Mouse (Mus musculus): ENCODE data around the gene Ifna5.
A peak's percentile ranks its signal among the peaks of the same experiment; 100 is the strongest.
"Not testable (repeated sequence)": the region's sequence is repeated elsewhere in the genome, so short reads cannot be mapped to it uniquely, and the experiment has no call there.

The Ifna5 gene

DNA sequence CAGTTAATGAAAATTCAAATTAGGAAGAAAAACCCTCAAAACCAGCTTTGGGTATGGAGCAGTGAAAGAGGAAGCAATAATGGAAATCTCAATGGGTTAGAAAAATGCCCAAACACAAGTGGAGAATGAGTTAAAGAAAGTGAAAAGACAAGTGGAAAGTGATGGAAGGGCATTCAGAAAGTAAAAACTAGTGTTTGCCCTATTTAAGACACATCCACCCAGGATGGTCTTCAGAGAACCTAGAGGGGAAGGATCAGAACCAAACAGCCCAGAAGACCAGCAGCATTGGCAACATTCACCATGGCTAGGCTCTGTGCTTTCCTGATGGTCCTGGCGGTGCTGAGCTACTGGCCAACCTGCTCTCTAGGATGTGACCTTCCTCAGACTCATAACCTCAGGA, at the start of gene Ifna5:
TSS of gene Ifna5 (plus strand) at position 301 of the 400 bp plus-strand sequence.
- not testable (repeated sequence) for DNase-seq (ENCODE audit: inconsistent ontology term)

DNA sequence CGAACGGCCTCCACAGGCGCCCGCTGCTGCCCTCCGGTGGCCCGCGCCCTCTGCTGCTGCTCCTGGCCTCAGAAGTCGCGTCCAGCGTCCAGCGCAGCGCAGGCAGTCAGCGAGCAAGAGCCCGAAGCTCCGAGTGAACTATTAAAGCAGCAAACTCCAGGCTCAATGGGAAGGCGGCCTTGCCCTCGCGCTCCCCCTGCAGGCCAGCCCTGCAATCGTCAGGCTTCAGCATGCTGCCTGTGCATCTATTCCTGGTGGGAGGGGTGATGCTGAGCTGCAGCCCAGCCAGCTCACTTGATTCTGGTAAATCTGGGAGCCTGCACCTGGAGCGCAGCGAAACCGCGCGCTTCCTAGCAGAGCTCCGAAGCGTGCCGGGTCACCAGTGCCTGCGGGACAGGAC, 46.9 kb upstream of the Ifna5 start, which contains the start of gene Gm13277:
TSS of gene Gm13277 (plus strand) at position 231 of the 400 bp plus-strand sequence.
- DNase-seq (ENCODE audit: inconsistent ontology term): not testable (repeated sequence)

DNA sequence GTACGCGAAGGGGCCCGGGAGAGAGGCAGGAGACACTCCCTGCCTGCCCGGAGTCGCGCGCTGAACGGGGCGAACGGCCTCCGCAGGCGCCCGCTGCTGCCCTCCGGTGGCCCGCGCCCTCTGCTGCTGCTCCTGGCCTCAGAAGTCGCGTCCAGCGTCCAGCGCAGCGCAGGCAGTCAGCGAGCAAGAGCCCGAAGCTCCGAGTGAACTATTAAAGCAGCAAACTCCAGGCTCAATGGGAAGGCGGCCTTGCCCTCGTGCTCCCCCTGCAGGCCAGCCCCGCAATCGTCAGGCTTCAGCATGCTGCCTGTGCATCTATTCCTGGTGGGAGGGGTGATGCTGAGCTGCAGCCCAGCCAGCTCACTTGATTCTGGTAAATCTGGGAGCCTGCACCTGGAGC, 44.1 kb upstream of the Ifna5 start, which contains the start of gene Gm13278:
TSS of gene Gm13278 (plus strand) at position 301 of the 400 bp plus-strand sequence.
- not testable (repeated sequence) for DNase-seq (ENCODE audit: inconsistent ontology term)

- not testable (repeated sequence) for DNase-seq (ENCODE audit: inconsistent ontology term)
Observed at GRCm38 (mm10) chr4:88793936-88794675, 41.2 kb upstream of the Ifna5 start, which contains the start of gene Gm13275. Gene Gm13275 (plus strand): TSS chr4:88794487.

- not testable (repeated sequence) for DNase-seq (ENCODE audit: inconsistent ontology term)
Observed at GRCm38 (mm10) chr4:88797097-88797496, 38.2 kb upstream of the Ifna5 start, which contains the start of gene Gm13279. Gene Gm13279 (plus strand): TSS chr4:88797397.

- not testable (repeated sequence) for DNase-seq (ENCODE audit: inconsistent ontology term)
Observed at GRCm38 (mm10) chr4:88799365-88799764, 36.0 kb upstream of the Ifna5 start, which contains the start of gene Gm13285. Gene Gm13285 (plus strand): TSS chr4:88799665.

DNA sequence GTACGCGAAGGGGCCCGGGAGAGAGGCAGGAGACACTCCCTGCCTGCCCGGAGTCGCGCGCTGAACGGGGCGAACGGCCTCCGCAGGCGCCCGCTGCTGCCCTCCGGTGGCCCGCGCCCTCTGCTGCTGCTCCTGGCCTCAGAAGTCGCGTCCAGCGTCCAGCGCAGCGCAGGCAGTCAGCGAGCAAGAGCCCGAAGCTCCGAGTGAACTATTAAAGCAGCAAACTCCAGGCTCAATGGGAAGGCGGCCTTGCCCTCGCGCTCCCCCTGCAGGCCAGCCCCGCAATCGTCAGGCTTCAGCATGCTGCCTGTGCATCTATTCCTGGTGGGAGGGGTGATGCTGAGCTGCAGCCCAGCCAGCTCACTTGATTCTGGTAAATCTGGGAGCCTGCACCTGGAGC, 32.4 kb upstream of the Ifna5 start, which contains the start of gene Gm13287:
TSS of gene Gm13287 (plus strand) at position 301 of the 400 bp plus-strand sequence.
- DNase-seq (ENCODE audit: inconsistent ontology term): not testable (repeated sequence)

- not testable (repeated sequence) for DNase-seq (ENCODE audit: inconsistent ontology term)
Observed at GRCm38 (mm10) chr4:88805231-88805630, 30.1 kb upstream of the Ifna5 start, which contains the start of gene Gm13288. Gene Gm13288 (plus strand): TSS chr4:88805531.

- DNase-seq (ENCODE audit: inconsistent ontology term): not testable (repeated sequence)
Observed at GRCm38 (mm10) chr4:88805761-88806160, 29.6 kb upstream of the Ifna5 start.

- no peak for DNase-seq (ENCODE audit: inconsistent ontology term)
Observed at GRCm38 (mm10) chr4:88815928-88816327, 19.4 kb upstream of the Ifna5 start, which contains the start of gene Ifna7. Gene Ifna7 (plus strand): TSS chr4:88816228.

- DNase-seq (ENCODE audit: inconsistent ontology term): no peak
Observed at GRCm38 (mm10) chr4:88819659-88820058, 15.7 kb upstream of the Ifna5 start, which contains the start of gene Ifna11. Gene Ifna11 (plus strand): TSS chr4:88819959.

DNA sequence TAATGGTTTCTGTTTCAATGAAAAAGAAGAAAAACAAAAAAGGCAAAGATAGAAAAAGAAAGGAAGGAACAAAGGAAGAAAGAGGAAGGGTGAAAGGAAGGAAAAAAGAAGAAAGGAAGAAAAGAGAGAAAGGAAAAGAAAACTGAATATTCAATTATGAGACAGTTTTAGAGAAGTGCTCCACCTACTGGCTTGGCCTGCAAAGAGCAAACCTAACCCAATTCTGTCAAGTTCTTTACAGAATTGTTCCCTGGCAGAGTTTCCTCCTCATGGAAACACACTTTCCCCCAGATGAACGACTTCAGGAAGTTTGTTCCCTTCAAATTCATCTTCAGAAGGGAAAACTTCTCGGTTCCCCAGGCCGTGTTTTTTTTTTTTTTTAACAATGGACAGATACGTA, 12.3 kb upstream of the Ifna5 start:
- DNase-seq (ENCODE audit: inconsistent ontology term): no peak

DNA sequence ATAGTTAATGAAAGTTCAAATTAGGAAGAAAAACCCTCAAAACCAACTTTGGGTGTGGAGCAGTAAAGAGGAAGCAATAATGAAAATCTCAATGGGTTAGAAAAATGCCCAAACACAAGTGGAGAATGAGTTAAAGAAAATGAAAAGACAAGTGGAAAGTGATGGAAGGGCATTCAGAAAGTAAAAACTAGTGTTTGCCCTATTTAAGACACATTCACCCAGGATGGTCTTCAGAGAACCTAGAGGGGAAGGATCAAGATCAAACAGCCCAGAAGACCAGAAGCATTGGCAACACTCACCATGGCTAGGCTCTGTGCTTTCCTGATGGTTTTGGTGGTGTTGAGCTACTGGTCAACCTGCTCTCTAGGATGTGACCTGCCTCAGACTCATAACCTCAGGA, 8.2 kb upstream of the Ifna5 start, which contains the start of gene Ifna6:
TSS of gene Ifna6 (plus strand) at position 301 of the 400 bp plus-strand sequence.
- not testable (repeated sequence) for DNase-seq (ENCODE audit: inconsistent ontology term)

GRCm38 (mm10) chr4:88830523-88830922, 4.8 kb upstream of the Ifna5 start:
- DNase-seq (ENCODE audit: inconsistent ontology term): no peak

DNA sequence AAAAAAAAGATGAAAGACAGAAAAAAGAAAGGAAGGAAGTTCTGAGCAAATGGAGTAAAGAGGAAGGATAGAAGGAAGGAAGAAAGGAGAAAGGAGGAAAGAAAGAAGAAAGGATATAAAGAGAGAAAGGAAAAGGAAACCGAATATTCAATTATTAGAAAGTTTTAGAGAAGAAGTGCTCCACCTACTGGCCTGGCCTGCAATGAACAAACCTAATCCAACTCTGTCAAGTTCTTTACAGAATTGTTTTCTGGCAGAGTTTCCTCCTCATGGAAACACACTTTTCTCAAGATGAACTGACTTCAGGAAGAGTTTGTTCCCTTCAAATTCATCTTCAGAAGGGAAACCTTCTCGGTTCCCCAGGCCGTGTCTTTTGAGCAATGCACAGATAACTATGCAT, 3.5 kb downstream of the Ifna5 start:
- no peak for DNase-seq (ENCODE audit: inconsistent ontology term)

GRCm38 (mm10) chr4:88840058-88840457, 4.7 kb downstream of the Ifna5 start:
- no peak for DNase-seq (ENCODE audit: inconsistent ontology term)

GRCm38 (mm10) chr4:88841438-88841911, 6.2 kb downstream of the Ifna5 start, which contains the start of gene Ifna4:
Gene Ifna4 (plus strand): TSS chr4:88841861.
- DNase-seq (ENCODE audit: inconsistent ontology term): no peak

- DNase-seq (ENCODE audit: inconsistent ontology term): peak; percentile 6
Observed at GRCm38 (mm10) chr4:88845334-88845733, 10.0 kb downstream of the Ifna5 start.

DNA sequence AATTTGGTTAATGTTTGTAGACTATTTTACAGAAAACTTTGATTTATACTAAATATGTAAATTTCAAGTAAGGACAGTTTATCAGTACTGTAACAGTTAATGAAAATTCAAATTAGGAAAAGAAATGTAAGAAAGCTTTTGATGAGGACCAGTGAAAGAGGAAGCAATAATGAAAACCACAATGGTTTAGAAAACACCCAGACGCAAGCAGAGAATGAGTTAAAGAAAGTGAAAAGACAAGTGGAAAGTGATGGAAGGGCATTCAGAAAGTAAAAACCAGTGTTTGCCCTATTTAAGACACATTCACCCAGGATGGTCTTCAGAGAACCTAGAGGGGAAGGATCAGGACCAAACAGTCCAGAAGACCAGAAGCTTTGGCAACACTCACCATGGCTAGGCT, 14.4 kb downstream of the Ifna5 start, which contains the start of gene Ifna1:
TSS of gene Ifna1 (plus strand) at position 390 of the 400 bp plus-strand sequence.
- no peak for DNase-seq (ENCODE audit: inconsistent ontology term)

GRCm38 (mm10) chr4:88851026-88851763, 15.9 kb downstream of the Ifna5 start:
- DNase-seq (ENCODE audit: inconsistent ontology term): no peak

GRCm38 (mm10) chr4:88859214-88859613, 23.9 kb downstream of the Ifna5 start:
- DNase-seq (ENCODE audit: inconsistent ontology term): no peak

GRCm38 (mm10) chr4:88863309-88863708, 28.0 kb downstream of the Ifna5 start:
- DNase-seq (ENCODE audit: inconsistent ontology term): no peak
